Mouse (Mus musculus) forelimb bud, embryonic 11.5 days (tissue): ENCODE data around the gene Dnttip1.
"Not testable (repeated sequence)": the region's sequence is repeated elsewhere in the genome, so short reads cannot be mapped to it uniquely, and the experiment has no call there.

Experiments used
- DNase-seq: peaks from one replicate; pipeline ENCODE4 v3.0.0-alpha.2; 2012; ENCODE audit warnings: low read depth, low spot score

The Dnttip1 gene

DNA sequence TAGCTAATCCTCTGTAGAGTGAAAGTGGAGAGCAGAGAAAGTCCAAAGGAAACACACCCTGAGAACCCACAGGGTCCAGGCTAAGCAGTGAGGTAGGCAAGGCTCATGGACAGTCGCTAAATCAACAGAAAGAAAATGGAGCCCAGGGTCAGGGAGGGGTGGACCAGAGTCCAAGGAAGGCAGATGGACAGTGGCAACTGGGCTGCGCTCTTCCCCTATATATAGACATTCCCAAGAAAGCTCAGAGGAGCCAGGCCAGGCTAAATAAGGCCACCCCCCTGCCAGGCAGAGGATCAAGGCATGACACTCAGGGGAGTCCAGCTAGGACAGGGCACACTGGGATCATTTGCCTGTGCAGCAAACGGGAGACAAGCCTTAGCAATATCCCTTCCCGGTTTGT, 36.1 kb downstream of the Dnttip1 start:
- no peak for DNase-seq

GRCm38 (mm10) chr2:164783926-164784581, 38.3 kb downstream of the Dnttip1 start:
- DNase-seq: peak; percentile 11

DNA sequence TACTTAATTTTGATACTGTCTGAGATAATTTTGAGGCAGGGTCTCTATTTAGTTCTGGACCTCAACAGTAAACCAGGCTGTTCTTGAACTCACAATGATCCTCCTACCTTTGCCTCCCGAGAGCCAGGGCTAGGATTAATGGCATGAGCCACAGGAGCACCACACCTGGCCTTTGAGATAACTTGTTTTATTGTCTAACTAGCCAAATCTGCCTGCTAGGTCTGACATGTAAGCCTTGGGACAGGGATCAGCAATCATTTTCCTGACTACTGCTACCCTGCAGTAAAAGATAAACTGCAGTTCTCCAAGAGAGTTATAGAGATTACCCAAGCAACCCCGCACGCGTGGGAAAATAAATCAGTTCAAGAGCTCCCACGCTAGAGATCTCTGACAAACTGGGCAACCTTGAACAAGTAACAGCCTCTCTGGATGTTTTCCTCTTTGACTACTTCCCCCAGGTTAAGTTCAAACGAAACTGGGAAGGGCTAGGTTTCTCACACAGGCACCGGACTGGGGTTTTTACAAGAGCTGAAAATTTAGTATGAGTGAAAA, 39.2 kb downstream of the Dnttip1 start:
- DNase-seq: no peak

GRCm38 (mm10) chr2:164785481-164786387, 40.0 kb downstream of the Dnttip1 start, which contains the start of gene Snx21:
Snx21 (plus strand) TSS chr2:164785823.
- DNase-seq: peak; percentile 79

- peak; percentile 14 for DNase-seq
These were observed 40.7 kb downstream of the Dnttip1 start for GRCm38 (mm10) chr2:164786388-164786885.

GRCm38 (mm10) chr2:164787032-164787431, 41.2 kb downstream of the Dnttip1 start:
- no peak for DNase-seq

DNA sequence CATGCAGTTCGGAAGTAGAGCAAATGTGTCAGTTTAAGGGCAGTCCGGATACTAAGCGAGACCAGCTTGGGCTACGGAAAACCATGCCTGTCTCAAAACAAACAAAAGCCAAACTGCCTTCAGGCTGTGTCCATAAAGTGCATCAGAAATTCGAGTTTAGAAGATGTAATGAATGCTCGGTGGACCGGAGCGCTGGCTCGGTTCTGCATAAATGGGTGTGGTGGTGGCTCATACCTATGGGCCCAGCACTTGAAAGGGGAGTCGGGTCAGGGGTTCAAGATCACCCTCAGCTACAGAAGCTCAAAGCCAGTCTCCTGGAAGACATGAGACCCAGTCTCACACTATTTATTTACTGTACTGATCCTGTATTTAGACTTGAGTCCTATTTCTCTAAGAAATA, 42.0 kb downstream of the Dnttip1 start:
- no peak for DNase-seq

DNA sequence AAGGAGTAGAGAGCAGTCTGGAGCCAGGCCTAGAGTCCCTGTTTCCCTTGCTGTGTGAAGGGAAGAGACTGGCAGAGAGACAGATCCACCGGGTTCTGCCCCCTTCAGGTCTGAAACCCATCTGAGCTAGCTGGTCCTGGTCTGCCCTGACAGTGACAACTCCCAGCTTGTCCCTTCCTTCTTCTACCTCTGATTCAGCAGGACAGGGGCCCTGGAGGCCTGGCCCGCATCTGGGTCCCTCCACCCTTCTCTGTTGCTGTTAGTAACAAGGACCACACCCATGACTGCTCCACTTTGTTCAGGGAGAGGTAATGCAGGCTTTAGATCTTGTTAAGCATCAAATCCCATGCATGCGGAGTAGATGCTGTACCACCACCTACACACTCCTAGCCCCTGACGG, 42.6 kb downstream of the Dnttip1 start:
- no peak for DNase-seq

GRCm38 (mm10) chr2:164790451-164790850, 44.7 kb downstream of the Dnttip1 start:
- no peak for DNase-seq

DNA sequence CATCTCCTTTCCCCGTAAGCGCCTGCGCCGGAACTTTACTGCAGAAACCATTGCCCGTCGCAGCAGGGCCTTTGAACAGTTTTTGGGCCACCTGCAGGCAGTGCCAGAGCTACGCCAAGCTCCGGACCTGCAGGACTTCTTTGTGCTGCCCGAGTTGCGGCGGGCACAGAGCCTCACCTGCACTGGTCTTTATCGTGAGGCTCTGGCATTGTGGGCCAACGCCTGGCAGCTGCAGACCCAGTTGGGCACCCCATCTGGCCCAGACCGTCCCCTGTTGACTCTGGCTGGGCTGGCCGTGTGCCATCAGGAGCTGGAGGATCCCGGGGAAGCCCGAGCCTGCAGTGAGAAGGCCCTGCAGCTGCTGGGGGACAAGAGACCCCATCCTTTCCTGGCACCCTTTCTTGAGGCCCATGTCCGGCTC, 46.1 kb downstream of the Dnttip1 start:
- DNase-seq: no peak

DNA sequence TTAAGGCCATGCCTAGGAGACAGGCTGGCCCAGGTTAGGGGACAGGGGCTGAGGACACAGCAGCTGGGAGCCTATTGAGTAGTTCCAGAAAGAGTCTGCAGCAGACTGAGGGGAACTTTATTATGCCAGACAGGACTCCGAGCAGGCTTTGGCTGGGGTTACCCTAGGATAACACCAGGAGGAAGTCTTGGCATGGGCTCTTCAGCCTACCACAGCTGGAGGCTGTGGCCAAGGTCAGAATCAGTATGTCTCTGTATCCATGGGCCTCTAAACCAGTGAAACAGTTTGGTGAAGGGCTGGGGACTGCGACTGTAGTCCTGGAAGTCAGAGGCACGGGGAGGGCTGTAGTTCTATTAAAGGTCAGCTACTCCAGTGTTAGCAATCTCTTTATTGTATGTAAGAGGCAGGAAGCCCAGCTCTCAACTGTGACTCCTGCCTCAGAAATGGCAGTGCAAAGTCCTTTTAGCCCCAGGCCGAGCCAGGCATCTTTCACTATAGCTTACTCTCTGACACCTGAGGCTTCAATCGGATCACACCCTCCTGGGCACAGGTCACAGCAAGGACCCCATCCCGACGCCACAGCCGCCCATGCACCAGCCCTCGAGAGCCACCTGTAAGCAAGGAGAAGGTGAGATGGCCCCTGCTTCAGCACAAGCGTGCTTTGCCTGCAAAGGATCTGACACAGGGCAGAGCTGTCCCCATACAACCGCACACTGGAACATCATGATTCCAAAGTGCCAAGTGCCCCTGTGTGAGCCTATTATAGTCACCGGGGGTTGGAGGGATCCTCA, 46.8 kb downstream of the Dnttip1 start:
- no peak for DNase-seq

GRCm38 (mm10) chr2:164793236-164793635, 47.5 kb downstream of the Dnttip1 start:
- DNase-seq: peak; percentile 56

DNA sequence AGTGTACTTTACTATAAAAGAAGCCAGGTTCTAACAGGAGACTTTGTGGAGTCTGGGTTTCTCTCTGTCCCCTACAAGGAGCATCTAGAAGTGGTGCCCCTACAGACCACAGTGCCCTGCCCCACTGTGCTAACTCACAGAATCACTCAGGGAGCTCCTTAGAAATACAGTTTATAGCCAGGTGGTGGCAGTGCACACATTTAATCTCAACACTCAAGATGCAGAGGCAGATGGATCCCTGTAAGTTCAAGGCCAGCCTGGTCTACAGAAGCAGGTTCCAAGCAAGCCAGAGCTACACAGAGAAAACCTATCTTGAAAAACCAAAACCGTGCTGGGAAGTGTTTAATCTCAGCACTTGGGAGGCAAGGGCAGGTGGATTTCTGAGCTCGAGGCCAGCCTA, 48.0 kb downstream of the Dnttip1 start:
- no peak for DNase-seq

GRCm38 (mm10) chr2:164794293-164794692, 48.5 kb downstream of the Dnttip1 start:
- peak; percentile 86 for DNase-seq

DNA sequence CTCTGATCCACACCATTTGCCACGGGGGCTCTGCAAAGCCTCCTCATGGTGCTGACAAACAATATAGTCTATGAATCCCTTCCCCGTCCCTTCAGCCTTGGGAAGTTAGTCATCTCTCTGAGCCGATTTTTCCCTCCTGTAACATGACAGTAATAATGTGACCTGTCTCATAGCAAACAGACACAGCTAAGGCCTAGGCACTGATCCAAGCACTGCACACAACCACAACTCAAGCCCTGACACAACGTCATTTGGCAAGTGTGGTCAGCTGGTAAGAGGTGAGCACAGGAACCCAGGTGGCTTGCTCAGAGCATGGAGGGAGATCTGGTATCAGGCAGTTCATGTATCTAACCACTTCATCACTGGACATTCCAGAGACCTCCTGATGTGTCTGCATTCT, 50.1 kb downstream of the Dnttip1 start:
- no peak for DNase-seq

DNA sequence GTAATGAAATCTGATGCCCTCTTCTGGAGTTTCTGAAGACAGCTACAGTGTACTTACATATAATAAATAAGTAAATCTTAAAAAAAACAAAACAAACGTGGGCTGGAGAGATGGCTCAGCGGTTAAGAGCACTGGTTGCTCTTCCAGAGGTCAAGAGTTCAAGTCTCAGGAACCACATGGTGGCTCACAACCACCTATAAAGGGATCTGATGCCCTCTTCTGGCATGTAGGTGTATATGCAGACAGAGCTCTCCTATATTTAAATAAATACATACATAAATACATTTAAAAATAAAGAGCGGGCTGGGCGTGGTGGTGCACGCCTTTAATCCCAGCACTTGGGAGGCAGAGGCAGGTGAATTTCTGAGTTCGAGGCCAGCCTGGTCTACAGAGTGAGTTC, 52.8 kb downstream of the Dnttip1 start:
- not testable (repeated sequence) for DNase-seq

DNA sequence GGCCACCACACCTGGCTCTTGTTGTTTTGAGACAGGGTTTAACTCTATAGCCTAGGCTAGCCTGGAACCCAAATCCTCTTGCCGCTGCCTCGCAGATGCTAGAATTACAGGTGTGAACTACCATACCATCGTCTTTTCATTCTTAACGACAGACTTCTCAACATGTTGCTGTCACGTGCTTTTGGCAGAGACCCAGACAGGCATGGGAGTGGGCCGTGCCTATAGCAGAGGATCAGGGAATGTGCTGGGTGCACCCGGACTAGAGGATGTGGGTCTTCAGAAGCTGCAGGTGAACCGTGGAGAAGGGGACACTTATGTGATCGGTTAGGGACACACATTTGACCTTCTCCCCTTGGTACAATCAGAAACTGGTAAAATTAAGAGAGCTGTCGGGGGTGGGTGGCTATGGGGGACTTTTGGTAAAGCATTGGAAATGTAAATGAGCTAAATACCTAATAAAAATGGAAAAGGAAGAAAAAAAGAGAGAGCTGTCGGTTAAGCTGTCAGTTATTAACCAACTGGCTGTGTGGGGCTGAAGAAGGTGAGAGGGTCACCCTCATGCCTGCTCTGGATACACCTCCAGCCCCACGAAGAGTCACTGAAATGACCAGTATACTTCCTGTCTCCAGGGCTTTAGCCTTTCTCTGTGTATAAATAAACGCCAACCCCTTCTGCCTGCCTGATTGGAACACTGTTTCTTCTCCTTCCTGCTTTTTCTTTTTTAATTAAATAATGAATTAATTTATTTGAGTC, 54.6 kb downstream of the Dnttip1 start:
- no peak for DNase-seq

GRCm38 (mm10) chr2:164803201-164803920, 57.6 kb downstream of the Dnttip1 start:
- no peak for DNase-seq

GRCm38 (mm10) chr2:164803921-164804313, 58.1 kb downstream of the Dnttip1 start:
- no peak for DNase-seq
